Mouse (Mus musculus): ENCODE results near the gene Sipa1l3. TPM values are rescaled to one million over a fixed set of nuclear protein-coding genes. Genes with fewer than 3 reads are reported as not detected.

Gene Sipa1l3
- polyA plus RNA-seq, 1 experiment from 2014 or later = 17.6 TPM

DNA sequence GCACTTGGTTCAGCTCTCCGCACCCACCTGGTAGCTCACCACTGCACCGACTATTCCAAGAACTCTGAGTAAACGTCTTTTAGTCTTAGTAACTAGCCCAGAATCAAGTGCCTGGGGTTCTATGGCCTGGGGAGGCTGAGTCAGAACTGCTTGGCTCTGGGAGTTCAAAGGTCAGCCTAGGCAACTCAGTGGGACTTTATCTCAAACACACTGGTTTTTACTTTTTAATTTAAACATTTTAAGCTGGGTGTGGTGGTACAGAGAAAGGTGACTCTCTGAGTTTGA is 27.0 kb downstream of the Sipa1l3 start:
- no peak overlapping the region for H3K4me3 ChIP-seq (replicated peaks; ENCODE audit: low read depth, low read length)
- H3K36me3 ChIP-seq (ENCODE audit: control insufficient read depth, insufficient read depth, low read length) = no peaks in the 10 kb centered on the region
- H3K27me3 ChIP-seq (ENCODE audit: control insufficient read depth, insufficient read depth, low read length) = 0 out of 2 replicates have a peak, but pooled peaks cover 3% of the 10 kb centered on the region
- no peak overlapping the region for H3K9ac ChIP-seq (replicated peaks; ENCODE audit: low read length)
- no peak for DNase-seq
- ATAC-seq (ENCODE audit: low FRiP score, low TSS enrichment) = no peak
- H3K27ac ChIP-seq (replicated peaks; ENCODE audit: low read depth, low read length) = no peak overlapping the region
- H3K4me2 ChIP-seq (ENCODE audit: low read length) = no peak overlapping the region
- H3K9me3 ChIP-seq (ENCODE audit: control insufficient read depth, low read length) = no peaks in the 10 kb centered on the region
- WGBS = 47% methylated on average over 3 of the region's 3 CpGs
- peaks cover 15% of the 10 kb centered on the region for H3K4me1 ChIP-seq (ENCODE audit: control insufficient read depth, insufficient read depth, low read length)

- ATAC-seq (ENCODE audit: low FRiP score, low TSS enrichment) = no peak
- Histone ChIP-seq H3K4me3 (replicated peaks; ENCODE audit: low read depth, low read length) (no peak overlapping the region), H3K9me3 (ENCODE audit: control insufficient read depth, low read length) (no peaks in the 10 kb centered on the region), H3K27me3 (ENCODE audit: control insufficient read depth, insufficient read depth, low read length) (0 out of 2 replicates have a peak, but pooled peaks cover 3% of the 10 kb centered on the region), H3K27ac (replicated peaks; ENCODE audit: low read depth, low read length) (no peak overlapping the region), H3K4me2 (ENCODE audit: low read length) (no peak overlapping the region), H3K36me3 (ENCODE audit: control insufficient read depth, insufficient read depth, low read length) (no peaks in the 10 kb centered on the region), H3K9ac (replicated peaks; ENCODE audit: low read length) (no peak overlapping the region), H3K4me1 (ENCODE audit: control insufficient read depth, insufficient read depth, low read length) (peaks cover 10% of the 10 kb centered on the region)
- 70% methylated on average over 8 of the region's 8 CpGs for WGBS
- no peak for DNase-seq
Measured at GRCm38 (mm10) chr7:29490704-29491470, 27.6 kb downstream of the Sipa1l3 start.

DNA sequence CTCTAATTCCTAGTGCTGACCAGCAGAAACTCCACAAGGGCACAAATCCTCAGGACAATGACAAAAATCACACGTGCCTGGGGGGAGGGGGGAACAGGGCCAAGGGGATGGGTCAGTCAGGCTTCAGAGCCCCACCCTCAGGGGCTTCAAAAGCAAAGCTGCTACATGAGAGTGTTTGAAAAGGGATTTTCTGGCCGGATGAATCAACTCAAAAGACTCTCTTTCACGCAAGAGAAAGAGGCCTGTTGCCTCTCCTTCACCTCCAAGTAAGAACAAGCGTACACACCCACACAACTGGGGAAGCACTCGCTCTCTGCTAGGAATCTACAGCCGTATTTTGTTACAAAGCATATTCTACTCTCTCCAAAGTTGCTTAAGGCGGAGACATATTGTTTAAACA is 28.6 kb downstream of the Sipa1l3 start:
- Histone ChIP-seq H3K9me3 (ENCODE audit: control insufficient read depth, low read length) (no peaks in the 10 kb centered on the region), H3K4me1 (ENCODE audit: control insufficient read depth, insufficient read depth, low read length) (peaks cover 6% of the 10 kb centered on the region), H3K9ac (replicated peaks; ENCODE audit: low read length) (no peak overlapping the region), H3K27ac (replicated peaks; ENCODE audit: low read depth, low read length) (no peak overlapping the region), H3K4me3 (replicated peaks; ENCODE audit: low read depth, low read length) (no peak overlapping the region), H3K36me3 (ENCODE audit: control insufficient read depth, insufficient read depth, low read length) (no peaks in the 10 kb centered on the region), H3K4me2 (ENCODE audit: low read length) (no peak overlapping the region), H3K27me3 (ENCODE audit: control insufficient read depth, insufficient read depth, low read length) (0 out of 2 replicates have a peak, but pooled peaks cover 3% of the 10 kb centered on the region)
- WGBS = 5% methylated on average over 7 of the region's 7 CpGs
- ATAC-seq (ENCODE audit: low FRiP score, low TSS enrichment) (no peak), DNase-seq (peak; percentile 21)

GRCm38 (mm10) chr7:29489364-29489763 is 29.1 kb downstream of the Sipa1l3 start:
- ATAC-seq (ENCODE audit: low FRiP score, low TSS enrichment) = no peak
- no peak for DNase-seq
- Histone ChIP-seq H3K36me3 (ENCODE audit: control insufficient read depth, insufficient read depth, low read length) (no peaks in the 10 kb centered on the region), H3K4me2 (ENCODE audit: low read length) (no peak overlapping the region), H3K27me3 (ENCODE audit: control insufficient read depth, insufficient read depth, low read length) (0 out of 2 replicates have a peak, but pooled peaks cover 3% of the 10 kb centered on the region), H3K27ac (replicated peaks; ENCODE audit: low read depth, low read length) (no peak overlapping the region), H3K9ac (replicated peaks; ENCODE audit: low read length) (no peak overlapping the region), H3K4me3 (replicated peaks; ENCODE audit: low read depth, low read length) (no peak overlapping the region), H3K9me3 (ENCODE audit: control insufficient read depth, low read length) (no peaks in the 10 kb centered on the region), H3K4me1 (ENCODE audit: control insufficient read depth, insufficient read depth, low read length) (peaks cover 6% of the 10 kb centered on the region)
- 11% methylated on average over 3 of the region's 3 CpGs for WGBS

DNA sequence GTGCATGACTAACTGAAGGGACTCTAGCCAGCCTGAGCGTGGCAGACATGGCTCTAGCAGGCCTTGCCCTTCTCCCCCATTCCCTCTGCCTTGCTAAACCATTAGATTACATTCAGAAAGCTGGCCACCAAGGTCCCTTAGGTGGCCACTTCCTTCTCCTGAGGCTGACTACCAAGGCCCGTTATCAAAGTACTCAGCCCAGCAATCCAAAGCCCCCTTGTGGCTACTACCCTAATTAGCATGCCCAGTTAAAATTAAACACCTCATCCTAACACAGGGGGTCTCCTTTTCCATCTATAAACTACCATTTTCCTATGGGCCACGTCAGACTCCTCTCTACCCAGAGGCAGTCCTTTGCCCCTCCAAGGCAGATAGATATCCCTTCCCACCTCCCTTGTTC is 31.7 kb downstream of the Sipa1l3 start:
- H3K27me3 ChIP-seq (ENCODE audit: control insufficient read depth, insufficient read depth, low read length) = no peaks in the 10 kb centered on the region
- DNase-seq (no peak), ATAC-seq (ENCODE audit: low FRiP score, low TSS enrichment) (no peak)
- H3K4me1 ChIP-seq (ENCODE audit: control insufficient read depth, insufficient read depth, low read length) = peaks cover 10% of the 10 kb centered on the region
- H3K4me3 ChIP-seq (replicated peaks; ENCODE audit: low read depth, low read length) = no peak overlapping the region
- no peak overlapping the region for H3K27ac ChIP-seq (replicated peaks; ENCODE audit: low read depth, low read length)
- no peak overlapping the region for H3K4me2 ChIP-seq (ENCODE audit: low read length)
- H3K36me3 ChIP-seq (ENCODE audit: control insufficient read depth, insufficient read depth, low read length) = no peaks in the 10 kb centered on the region
- 71% methylated on average over 3 of the region's 3 CpGs for WGBS
- no peaks in the 10 kb centered on the region for H3K9me3 ChIP-seq (ENCODE audit: control insufficient read depth, low read length)
- H3K9ac ChIP-seq (replicated peaks; ENCODE audit: low read length) = no peak overlapping the region

DNA sequence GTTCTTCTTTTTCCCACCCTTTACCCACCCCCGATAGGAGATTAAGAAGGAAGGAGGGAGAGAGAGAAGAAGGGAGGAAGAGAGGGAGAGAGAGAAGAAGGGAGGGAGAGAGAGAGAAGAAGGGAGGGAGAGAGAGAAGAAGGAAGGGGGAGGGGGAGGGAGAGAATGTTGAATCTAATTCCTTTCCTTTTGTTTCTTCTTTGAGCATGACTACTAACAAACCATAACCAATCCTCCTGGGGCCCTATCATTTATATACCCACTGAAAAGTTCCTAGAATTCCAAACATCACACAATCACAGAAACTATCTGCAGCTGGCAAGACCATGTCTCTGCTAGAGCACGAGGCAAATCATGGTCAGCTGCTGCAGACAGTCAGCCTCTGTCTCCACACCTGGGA is 32.7 kb downstream of the Sipa1l3 start:
- no peak overlapping the region for H3K27ac ChIP-seq (replicated peaks; ENCODE audit: low read depth, low read length)
- no peaks in the 10 kb centered on the region for H3K27me3 ChIP-seq (ENCODE audit: control insufficient read depth, insufficient read depth, low read length)
- H3K4me1 ChIP-seq (ENCODE audit: control insufficient read depth, insufficient read depth, low read length) = peaks cover 20% of the 10 kb centered on the region
- H3K4me3 ChIP-seq (replicated peaks; ENCODE audit: low read depth, low read length) = no peak overlapping the region
- H3K9ac ChIP-seq (replicated peaks; ENCODE audit: low read length) = no peak overlapping the region
- H3K36me3 ChIP-seq (ENCODE audit: control insufficient read depth, insufficient read depth, low read length) = no peaks in the 10 kb centered on the region
- ATAC-seq (ENCODE audit: low FRiP score, low TSS enrichment) (no peak), DNase-seq (no peak)
- WGBS = 52% methylated on average over 2 of the region's 2 CpGs
- no peak overlapping the region for H3K4me2 ChIP-seq (ENCODE audit: low read length)
- H3K9me3 ChIP-seq (ENCODE audit: control insufficient read depth, low read length) = no peaks in the 10 kb centered on the region

- DNase-seq (no peak), ATAC-seq (ENCODE audit: low FRiP score, low TSS enrichment) (no peak)
- H3K4me1 ChIP-seq (ENCODE audit: control insufficient read depth, insufficient read depth, low read length) = peaks cover 14% of the 10 kb centered on the region
- H3K4me3 ChIP-seq (replicated peaks; ENCODE audit: low read depth, low read length) = no peak overlapping the region
- H3K27ac ChIP-seq (replicated peaks; ENCODE audit: low read depth, low read length) = no peak overlapping the region
- no peaks in the 10 kb centered on the region for H3K9me3 ChIP-seq (ENCODE audit: control insufficient read depth, low read length)
- H3K36me3 ChIP-seq (ENCODE audit: control insufficient read depth, insufficient read depth, low read length) = no peaks in the 10 kb centered on the region
- 87% methylated on average over 4 of the region's 4 CpGs for WGBS
- H3K9ac ChIP-seq (replicated peaks; ENCODE audit: low read length) = no peak overlapping the region; the same call in 1 of the 2 replicates
- no peak overlapping the region for H3K4me2 ChIP-seq (ENCODE audit: low read length)
- H3K27me3 ChIP-seq (ENCODE audit: control insufficient read depth, insufficient read depth, low read length) = no peaks in the 10 kb centered on the region
Measured at GRCm38 (mm10) chr7:29483556-29483955, 34.9 kb downstream of the Sipa1l3 start.

DNA sequence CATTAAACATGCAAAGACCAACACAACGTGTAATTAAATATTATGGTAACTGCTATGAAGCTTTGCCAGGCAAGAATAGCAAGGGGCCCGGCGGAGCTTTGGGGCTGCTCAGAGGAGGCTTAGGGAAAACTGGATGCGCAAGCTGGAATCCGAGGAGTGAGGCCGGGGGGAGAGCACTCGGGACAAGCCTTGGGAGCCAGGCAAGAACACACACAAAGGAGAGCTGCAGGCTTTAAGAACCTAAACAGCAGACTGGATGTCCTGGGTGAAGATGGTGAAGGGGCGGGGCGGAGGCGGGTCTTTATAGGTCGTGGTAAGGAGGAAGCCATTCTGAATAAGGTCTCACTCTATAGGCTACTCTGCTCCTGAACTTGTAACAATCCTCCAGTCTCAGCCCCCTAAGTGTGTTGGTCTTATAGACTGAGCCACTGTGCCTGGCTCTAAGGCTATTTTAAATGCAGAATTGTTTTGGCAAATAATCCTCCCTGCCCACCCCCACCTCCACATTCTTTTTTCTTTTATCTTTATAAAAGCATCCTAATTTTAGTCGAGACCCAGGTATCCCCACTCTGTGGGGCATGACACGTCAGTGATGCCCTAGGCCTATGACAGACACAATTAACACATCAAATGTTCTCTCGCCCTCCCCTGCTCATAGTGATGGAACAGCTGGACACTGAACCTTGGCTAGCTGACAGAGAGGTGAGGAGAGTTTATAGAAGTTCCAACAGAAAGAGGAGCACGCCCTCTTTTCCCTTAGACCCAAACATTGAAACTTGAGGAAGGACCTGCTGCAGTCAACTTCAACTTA is 36.9 kb downstream of the Sipa1l3 start:
- Histone ChIP-seq H3K4me3 (replicated peaks; ENCODE audit: low read depth, low read length) (no peak overlapping the region), H3K9me3 (ENCODE audit: control insufficient read depth, low read length) (no peaks in the 10 kb centered on the region), H3K27ac (replicated peaks; ENCODE audit: low read depth, low read length) (peak overlapping the region; percentile 21), H3K4me2 (ENCODE audit: low read length) (peak overlapping the region; percentile 27), H3K27me3 (ENCODE audit: control insufficient read depth, insufficient read depth, low read length) (no peaks in the 10 kb centered on the region), H3K9ac (replicated peaks; ENCODE audit: low read length) (no peak overlapping the region; the same call in 1 of the 2 replicates), H3K36me3 (ENCODE audit: control insufficient read depth, insufficient read depth, low read length) (no peaks in the 10 kb centered on the region), H3K4me1 (ENCODE audit: control insufficient read depth, insufficient read depth, low read length) (peaks cover 14% of the 10 kb centered on the region)
- WGBS = 21% methylated on average over 15 of the region's 15 CpGs
- DNase-seq = peak; percentile 51
- no peak for ATAC-seq (ENCODE audit: low FRiP score, low TSS enrichment)

Data from midbrain, embryonic 14.5 days (tissue).